Mouse (Mus musculus) ES-Bruce4 (cell line): ENCODE measurements around the gene Tmem106c.

Experiments
- CTCF ChIP-seq: IDR thresholded peaks from one replicate; pipeline ENCODE4 v1.8.1; 2011; ENCODE audit warnings: low read depth, low read length
- EP300 ChIP-seq: IDR thresholded peaks from 2 replicates; pipeline ENCODE4 v1.6.1; 2011; ENCODE audit warnings: low read depth, low read length; ENCODE audit not compliant: insufficient read depth
- POLR2A ChIP-seq: IDR thresholded peaks from one replicate; pipeline ENCODE4 v1.8.1; 2011; ENCODE audit warnings: low read length; ENCODE audit not compliant: insufficient read depth

DNA sequence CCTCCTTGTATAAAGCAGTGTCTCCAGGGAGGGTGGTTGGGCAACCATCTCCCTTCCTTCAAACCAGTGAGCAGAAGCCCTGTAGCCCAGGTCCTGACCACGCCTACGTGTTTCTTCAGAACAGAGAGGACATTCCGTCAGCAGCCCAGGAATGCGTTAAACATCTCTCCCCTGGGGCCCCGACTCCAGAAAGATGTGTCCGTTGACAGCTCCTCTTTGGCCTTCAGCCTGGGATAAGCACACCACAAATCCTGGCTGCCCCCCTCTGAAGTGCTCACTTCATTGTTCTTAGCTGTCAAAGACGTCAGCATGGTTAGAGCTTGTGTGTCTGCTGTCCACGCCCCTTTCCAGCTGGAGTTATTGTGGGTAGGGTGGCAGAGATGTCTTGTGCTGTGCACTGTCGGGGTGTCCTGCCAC, 49.7 kb upstream of the Tmem106c start:
- TF ChIP-seq POLR2A, result no peak
- TF ChIP-seq CTCF, result no peak
- TF ChIP-seq EP300, result no peak
